Mouse (Mus musculus): ENCODE measurements around the gene Them7. TPM values are rescaled to one million over a fixed set of nuclear protein-coding genes. Genes with fewer than 3 reads are reported as not detected.

The Them7 gene
- polyA plus RNA-seq, 1 experiment from 2014 or later: 0.06 TPM

DNA sequence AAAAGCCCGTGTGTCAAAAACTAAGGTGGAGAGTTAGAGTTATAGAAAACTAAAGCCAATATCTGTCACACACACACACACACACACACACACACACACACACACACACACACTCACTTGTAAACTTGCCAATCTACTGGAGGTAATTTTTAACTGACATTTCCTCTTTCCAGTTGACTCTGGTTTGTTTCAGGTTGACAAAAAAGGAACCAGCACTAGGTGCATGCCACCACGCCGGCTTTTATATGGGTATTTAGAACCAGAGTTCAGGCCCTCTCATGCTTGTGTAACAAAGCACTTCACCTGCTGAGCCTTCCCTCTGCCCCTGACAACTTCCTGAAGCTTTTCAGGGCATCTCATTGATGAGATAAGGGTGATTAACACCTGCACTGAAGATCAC lies 89.0 kb downstream of the Them7 start:
- no peaks in the 10 kb centered on the region for H3K36me3 ChIP-seq (ENCODE audit: control insufficient read depth, insufficient read depth, low read length)

DNA sequence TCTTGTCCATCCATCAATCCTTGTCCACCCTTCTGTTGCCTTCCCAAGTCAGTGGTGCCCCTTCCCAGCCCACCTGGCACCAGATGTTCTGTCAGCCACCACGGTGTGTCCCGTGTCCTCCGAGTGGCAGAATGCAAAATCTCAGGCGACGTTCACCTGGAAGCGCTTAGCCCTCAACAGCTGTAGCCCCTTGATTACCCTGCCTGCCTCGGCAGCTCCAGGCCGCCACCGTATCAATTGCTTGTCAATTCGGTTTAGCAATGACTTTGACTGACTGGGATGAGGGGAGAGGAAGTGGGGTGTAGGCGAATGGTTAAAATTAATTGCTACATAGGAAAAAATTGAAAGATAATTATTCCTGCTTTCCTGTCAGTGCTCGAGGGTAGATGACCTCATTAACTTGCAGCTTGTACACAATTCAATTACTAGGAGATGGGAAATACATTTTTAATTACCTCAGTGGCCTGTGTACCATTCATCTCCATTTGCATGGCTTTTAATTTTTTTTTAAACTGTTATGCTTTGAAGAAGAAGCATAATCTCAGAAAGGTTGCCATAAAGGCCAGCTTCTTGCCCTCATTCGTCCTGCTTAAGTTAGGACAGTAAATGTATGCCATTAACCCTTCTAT lies 93.5 kb downstream of the Them7 start:
- TF ChIP-seq CTCF (IDR thresholded peaks at IDR 0.05; ENCODE audit: low read depth) (no peak), EP300 (optimal IDR thresholded peaks at IDR 0.05) (no peak)
- Histone ChIP-seq H3K4me2 (replicated peaks; ENCODE audit: low read depth) (no peak overlapping the region), H3K27ac (replicated peaks) (no peak overlapping the region), H3K9ac (ENCODE audit: low read length) (no peak overlapping the region), H3K4me1 (replicated peaks; ENCODE audit: control insufficient read depth, insufficient read depth) (no peaks in the 10 kb centered on the region), H3K4me3 (ENCODE audit: low read depth, low read length) (no peak overlapping the region), H3K27me3 (ENCODE audit: control insufficient read depth, insufficient read depth, low read length) (no peaks in the 10 kb centered on the region), H3K9me3 (ENCODE audit: control insufficient read depth, low read length) (no peaks in the 10 kb centered on the region), H3K36me3 (ENCODE audit: control insufficient read depth, insufficient read depth, low read length) (no peaks in the 10 kb centered on the region)
- ATAC-seq (ENCODE audit: low FRiP score, low TSS enrichment): no peak
- WGBS: 67% methylated on average over 13 of the region's 13 CpGs
- no peak for DNase-seq (ENCODE audit: low spot score)

More for the DNA sequence above, 89.0 kb downstream of the Them7 start:
- ATAC-seq (ENCODE audit: low FRiP score, low TSS enrichment) (no peak), DNase-seq (ENCODE audit: low spot score) (no peak)
- WGBS: 31% methylated on average over 3 of the region's 3 CpGs
- no peaks in the 10 kb centered on the region for H3K9me3 ChIP-seq (ENCODE audit: control insufficient read depth, low read length)
- no peak for TF ChIP-seq CTCF (IDR thresholded peaks at IDR 0.05; ENCODE audit: low read depth)
- no peak for TF ChIP-seq EP300 (optimal IDR thresholded peaks at IDR 0.05)
- no peaks in the 10 kb centered on the region for H3K27me3 ChIP-seq (ENCODE audit: control insufficient read depth, insufficient read depth, low read length)
- no peaks in the 10 kb centered on the region for H3K4me1 ChIP-seq (replicated peaks; ENCODE audit: control insufficient read depth, insufficient read depth)
- H3K9ac ChIP-seq (ENCODE audit: low read length): no peak overlapping the region
- no peak overlapping the region for H3K4me3 ChIP-seq (ENCODE audit: low read depth, low read length)
- no peak overlapping the region for H3K27ac ChIP-seq (replicated peaks)
- H3K4me2 ChIP-seq (replicated peaks; ENCODE audit: low read depth): no peak overlapping the region

DNA sequence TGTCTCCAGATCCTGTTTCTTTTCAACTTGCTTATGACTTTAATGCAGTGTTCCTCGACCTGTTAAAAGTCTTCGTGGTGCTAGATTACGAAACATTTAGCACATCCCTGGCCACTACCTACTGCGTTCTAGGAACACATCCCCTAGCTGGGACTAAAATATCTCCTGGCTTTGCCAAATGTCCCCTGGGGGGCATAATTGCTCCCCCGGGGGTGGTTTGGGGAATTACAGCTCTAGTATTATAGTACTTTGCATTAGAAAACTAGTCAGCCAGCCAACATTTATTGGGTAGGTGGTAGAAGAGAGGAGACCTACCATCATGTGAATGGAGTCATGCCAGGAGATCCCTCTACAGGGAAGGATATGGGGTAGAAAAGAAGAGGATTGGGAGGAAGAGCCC lies 101.9 kb downstream of the Them7 start:
- no peaks in the 10 kb centered on the region for H3K27me3 ChIP-seq (ENCODE audit: control insufficient read depth, insufficient read depth, low read length)
- H3K27ac ChIP-seq (replicated peaks): no peak overlapping the region
- no peak overlapping the region for H3K9ac ChIP-seq (ENCODE audit: low read length)
- TF ChIP-seq EP300 (optimal IDR thresholded peaks at IDR 0.05) (no peak), CTCF (IDR thresholded peaks at IDR 0.05; ENCODE audit: low read depth) (peak; percentile 24; the same call in 1 of the 2 replicates)
- 79% methylated on average over 5 of the region's 5 CpGs for WGBS
- H3K36me3 ChIP-seq (ENCODE audit: control insufficient read depth, insufficient read depth, low read length): no peaks in the 10 kb centered on the region
- no peak overlapping the region for H3K4me2 ChIP-seq (replicated peaks; ENCODE audit: low read depth)
- ATAC-seq (ENCODE audit: low FRiP score, low TSS enrichment) (no peak), DNase-seq (ENCODE audit: low spot score) (no peak)
- no peak overlapping the region for H3K4me3 ChIP-seq (ENCODE audit: low read depth, low read length)
- H3K9me3 ChIP-seq (ENCODE audit: control insufficient read depth, low read length): no peaks in the 10 kb centered on the region
- no peaks in the 10 kb centered on the region for H3K4me1 ChIP-seq (replicated peaks; ENCODE audit: control insufficient read depth, insufficient read depth)

DNA sequence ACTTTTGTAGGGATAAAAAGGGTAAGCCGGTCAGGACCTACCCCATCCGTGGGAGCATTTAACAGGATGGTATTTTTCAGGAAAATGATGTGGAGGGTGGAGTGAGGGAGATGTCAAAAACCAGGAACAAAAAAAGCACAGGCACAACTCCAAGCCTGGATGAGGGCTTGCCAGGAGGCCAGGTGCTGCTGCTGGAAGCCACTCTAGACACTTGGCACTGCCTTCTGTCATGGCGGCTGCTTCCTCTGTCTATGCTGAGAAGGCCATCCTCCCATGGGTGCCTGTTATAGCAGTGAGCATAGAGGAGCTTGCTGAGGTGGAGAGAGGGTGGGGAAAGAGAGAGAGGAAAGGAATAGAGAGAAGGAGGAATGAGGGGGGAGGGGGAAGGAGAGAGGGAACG lies 105.9 kb downstream of the Them7 start:
- Histone ChIP-seq H3K4me3 (ENCODE audit: low read depth, low read length) (no peak overlapping the region), H3K27ac (replicated peaks) (no peak overlapping the region), H3K9me3 (ENCODE audit: control insufficient read depth, low read length) (no peaks in the 10 kb centered on the region), H3K27me3 (ENCODE audit: control insufficient read depth, insufficient read depth, low read length) (no peaks in the 10 kb centered on the region), H3K4me1 (replicated peaks; ENCODE audit: control insufficient read depth, insufficient read depth) (no peaks in the 10 kb centered on the region), H3K36me3 (ENCODE audit: control insufficient read depth, insufficient read depth, low read length) (no peaks in the 10 kb centered on the region), H3K4me2 (replicated peaks; ENCODE audit: low read depth) (no peak overlapping the region), H3K9ac (ENCODE audit: low read length) (no peak overlapping the region)
- TF ChIP-seq CTCF (IDR thresholded peaks at IDR 0.05; ENCODE audit: low read depth) (no peak), EP300 (optimal IDR thresholded peaks at IDR 0.05) (no peak)
- no peak for DNase-seq (ENCODE audit: low spot score)
- 78% methylated on average over 4 of the region's 4 CpGs for WGBS
- no peak for ATAC-seq (ENCODE audit: low FRiP score, low TSS enrichment)

DNA sequence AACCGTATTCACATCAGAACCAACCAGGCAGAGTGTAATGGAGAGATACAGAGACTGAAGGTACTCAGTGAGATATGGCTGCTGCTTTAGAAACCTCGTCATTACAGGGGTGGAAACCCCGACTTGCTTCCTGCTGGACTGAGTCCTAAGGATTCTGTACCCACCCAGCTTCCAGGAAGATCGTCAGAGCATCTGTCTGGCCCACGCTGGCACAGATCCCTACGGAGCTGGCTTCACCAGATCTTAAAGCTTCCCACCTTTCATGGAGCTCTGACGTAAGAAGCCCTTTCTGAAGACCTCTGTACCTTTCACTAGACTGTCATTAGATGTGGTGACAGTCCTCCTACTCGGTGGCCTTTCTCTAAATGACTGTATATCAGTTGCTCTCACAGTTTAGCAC lies 109.0 kb downstream of the Them7 start:
- no peaks in the 10 kb centered on the region for H3K36me3 ChIP-seq (ENCODE audit: control insufficient read depth, insufficient read depth, low read length)
- DNase-seq (ENCODE audit: low spot score) (no peak), ATAC-seq (ENCODE audit: low FRiP score, low TSS enrichment) (no peak)
- H3K27me3 ChIP-seq (ENCODE audit: control insufficient read depth, insufficient read depth, low read length): no peaks in the 10 kb centered on the region
- no peak for TF ChIP-seq CTCF (IDR thresholded peaks at IDR 0.05; ENCODE audit: low read depth)
- no peak for TF ChIP-seq EP300 (optimal IDR thresholded peaks at IDR 0.05)
- H3K4me1 ChIP-seq (replicated peaks; ENCODE audit: control insufficient read depth, insufficient read depth): no peaks in the 10 kb centered on the region
- H3K4me2 ChIP-seq (replicated peaks; ENCODE audit: low read depth): no peak overlapping the region
- H3K27ac ChIP-seq (replicated peaks): no peak overlapping the region
- no peak overlapping the region for H3K9ac ChIP-seq (ENCODE audit: low read length)
- no peak overlapping the region for H3K4me3 ChIP-seq (ENCODE audit: low read depth, low read length)
- no peaks in the 10 kb centered on the region for H3K9me3 ChIP-seq (ENCODE audit: control insufficient read depth, low read length)
- WGBS: 52% methylated on average over 8 of the region's 8 CpGs

DNA sequence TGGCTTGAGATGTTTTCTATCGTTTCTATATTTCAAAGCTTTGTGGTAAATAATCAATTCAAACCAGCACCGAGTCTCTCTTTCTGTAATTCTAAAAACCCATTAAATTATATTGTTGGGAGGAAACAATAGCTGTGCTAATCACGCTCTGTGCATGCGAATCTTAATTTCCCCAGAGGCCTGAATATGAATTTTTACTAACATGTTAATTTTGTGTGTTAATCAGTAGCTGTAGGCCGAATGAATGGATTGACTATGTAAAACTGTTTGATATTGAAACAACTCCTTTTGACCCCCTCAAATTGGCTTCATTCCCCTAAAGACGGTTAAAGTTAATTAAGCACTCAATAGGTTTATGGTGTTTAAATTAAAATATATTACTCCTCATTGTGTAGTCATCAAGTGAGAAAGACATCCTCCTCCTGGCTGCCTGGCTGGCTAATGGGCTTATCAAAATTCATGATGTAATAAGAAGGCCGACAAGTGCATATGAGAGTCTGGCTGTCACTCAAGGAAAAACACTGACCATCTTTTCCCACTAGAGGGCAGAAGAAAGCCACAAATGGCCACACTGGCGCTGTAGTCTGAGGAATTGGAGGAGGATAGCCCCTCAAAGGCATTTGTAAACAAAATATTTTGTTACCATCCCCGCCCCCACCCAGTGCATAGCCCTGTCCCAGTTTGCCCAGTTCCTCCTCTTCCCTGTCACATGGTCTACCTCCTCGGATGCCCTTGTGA lies 110.0 kb downstream of the Them7 start:
- no peaks in the 10 kb centered on the region for H3K27me3 ChIP-seq (ENCODE audit: control insufficient read depth, insufficient read depth, low read length)
- H3K27ac ChIP-seq (replicated peaks): no peak overlapping the region
- H3K4me1 ChIP-seq (replicated peaks; ENCODE audit: control insufficient read depth, insufficient read depth): no peaks in the 10 kb centered on the region
- no peaks in the 10 kb centered on the region for H3K36me3 ChIP-seq (ENCODE audit: control insufficient read depth, insufficient read depth, low read length)
- TF ChIP-seq CTCF (IDR thresholded peaks at IDR 0.05; ENCODE audit: low read depth) (peak; percentile 92), EP300 (optimal IDR thresholded peaks at IDR 0.05) (no peak)
- DNase-seq (ENCODE audit: low spot score) (peak; percentile 39), ATAC-seq (ENCODE audit: low FRiP score, low TSS enrichment) (peak; percentile 60)
- H3K9me3 ChIP-seq (ENCODE audit: control insufficient read depth, low read length): no peaks in the 10 kb centered on the region
- no peak overlapping the region for H3K4me2 ChIP-seq (replicated peaks; ENCODE audit: low read depth)
- WGBS: 48% methylated on average over 10 of the region's 10 CpGs
- H3K4me3 ChIP-seq (ENCODE audit: low read depth, low read length): no peak overlapping the region
- no peak overlapping the region for H3K9ac ChIP-seq (ENCODE audit: low read length)

Measured in stomach, postnatal 0 days (tissue).